ENCODE assay signal across 8 mouse cellular contexts in genomic region chr8:117600839-117601238, GRCm38 (mm10).
DNase-seq lines count a peak whose midpoint lies in the region; ATAC-seq lines count a peak whose summit lies in the region.

No protein-coding gene starts in this region.

- peak; percentile 40 for DNase-seq in CD4-positive, CD25-positive, alpha-beta regulatory T cell, adult 2 months (ENCODE audit: low read depth, low spot score)
- peak; percentile 26 to 35 for DNase-seq in layer of hippocampus, postnatal 10 days (ENCODE audit: low spot score in 2 of 2)
- no peak for DNase-seq in layer of hippocampus, adult 9-11 months
- peak; percentile 15 for DNase-seq in adipocyte (ENCODE audit: low spot score)
- DNase-seq in kidney, adult 8-10 months = no peak
- DNase-seq in heart, postnatal 25 days (ENCODE audit: low spot score) = no peak

- ATAC-seq in CD4-positive, CD25-positive, alpha-beta regulatory T cell, adult 4 months = no peak
- ATAC-seq in megakaryocyte progenitor cell, adult 5-6 weeks (replicated peaks; ENCODE audit: poor library complexity) = peak; percentile 41; the same call in 1 of the 2 replicates

- intact Hi-C loops in heart, postnatal 25 days (cut with DNase I) = no loop called here

Comparison
In these comparisons a context has a peak if more than half of its experiments do, and no peak if none do; other contexts are left out.
1. DNase-seq: peak in CD4-positive, CD25-positive, alpha-beta regulatory T cell, adult 2 months (single experiment), layer of hippocampus, postnatal 10 days (2 of 2) and adipocyte (single experiment); none in layer of hippocampus, adult 9-11 months (single experiment), kidney, adult 8-10 months (0 of 2) and heart, postnatal 25 days (single experiment).